Mouse (Mus musculus) spleen, postnatal 14 days (tissue): ENCODE data around the gene Ier5l.
A peak's percentile ranks its signal among the peaks of the same experiment; 100 is the strongest.

Experiments used
- DNase-seq, 2 experiments: peaks; one replicate each; pipeline ENCODE4 v3.0.0; 2021 to 2022; ENCODE audit warnings: low spot score in 2 of 2

Gene Ier5l

DNA sequence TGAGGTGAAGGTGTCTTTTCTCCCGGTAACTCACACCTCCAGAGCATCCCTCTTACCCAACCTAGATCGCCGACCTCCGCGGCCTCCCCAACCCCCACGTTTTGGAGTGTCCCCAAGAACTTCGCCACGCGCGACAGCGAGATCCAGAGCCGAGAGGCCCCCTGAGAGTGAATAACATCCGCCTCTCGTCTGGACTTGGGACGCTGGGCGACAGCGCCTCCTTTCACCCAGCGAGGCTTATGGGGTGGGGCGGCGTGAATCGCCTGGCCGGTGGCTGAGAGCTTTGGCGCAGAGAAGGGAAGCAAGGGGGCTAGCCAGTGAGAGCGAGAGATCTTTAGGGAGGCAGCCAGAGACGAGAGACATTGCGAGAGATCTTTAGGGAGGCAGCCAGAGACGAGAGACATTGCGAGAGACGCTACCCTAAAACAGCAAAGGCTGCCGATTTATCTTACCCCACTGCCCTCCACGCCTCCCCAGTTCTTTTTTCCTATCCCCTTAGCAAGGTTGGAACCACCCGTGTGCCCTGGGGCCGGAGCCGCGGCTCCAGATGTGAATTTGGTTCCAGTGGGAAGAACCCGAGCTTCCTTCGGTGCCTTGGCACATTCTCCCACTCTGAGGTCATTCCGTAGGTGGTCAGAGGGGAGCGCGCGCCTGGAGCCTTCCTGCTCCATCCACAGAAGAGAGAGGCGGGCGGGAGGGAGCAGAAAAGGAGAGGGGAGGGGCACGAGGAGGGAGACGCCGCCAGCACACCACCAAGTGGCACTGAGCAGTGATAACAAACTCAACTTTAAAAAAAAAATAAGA, 3.7 kb downstream of the Ier5l start:
- no peak for DNase-seq

GRCm38 (mm10) chr2:30469796-30470142, 4.2 kb downstream of the Ier5l start:
- peak in 1 of 2 experiments; percentile 43 for DNase-seq

DNA sequence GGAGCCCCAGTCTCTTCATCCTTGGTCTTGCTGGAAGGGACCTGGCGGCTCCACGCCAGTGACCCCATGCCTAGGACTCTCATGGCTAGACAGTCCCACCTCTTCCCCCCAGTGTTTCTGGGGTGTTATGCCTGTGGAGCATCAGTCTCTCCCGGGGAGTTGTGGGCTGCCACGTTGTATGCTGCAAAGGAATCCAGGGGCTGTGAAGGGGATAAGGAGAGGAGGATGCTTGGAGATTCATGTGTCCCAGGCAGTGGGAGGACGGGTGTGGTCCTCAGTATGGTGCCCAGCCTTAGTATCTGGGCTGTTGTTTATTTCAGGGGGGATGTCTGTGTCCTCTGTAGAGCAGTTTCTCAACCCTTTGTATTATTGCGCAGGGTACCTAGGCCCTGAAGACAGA, 5.0 kb downstream of the Ier5l start:
- DNase-seq: no peak

GRCm38 (mm10) chr2:30466787-30467186, 7.2 kb downstream of the Ier5l start:
- no peak for DNase-seq

DNA sequence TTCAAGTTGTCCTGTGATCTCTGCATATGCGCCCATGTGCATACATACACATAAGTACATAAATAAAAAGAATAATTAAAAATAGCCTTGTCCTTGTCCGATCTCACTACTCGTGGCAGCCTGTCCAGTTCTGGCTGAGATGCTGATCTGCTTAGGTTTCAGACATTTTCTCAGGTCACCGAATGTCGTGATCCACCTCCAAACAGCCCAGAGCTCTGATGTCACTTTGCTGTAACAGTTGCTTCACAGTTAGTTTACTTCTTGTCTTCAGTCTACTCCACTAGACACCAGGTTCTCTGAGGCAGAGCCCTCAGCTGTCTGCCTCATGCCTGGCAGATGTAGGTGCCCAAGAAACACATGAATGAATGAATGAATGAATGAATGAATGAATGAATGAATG, 9.6 kb downstream of the Ier5l start:
- no peak for DNase-seq

GRCm38 (mm10) chr2:30463904-30464330, 10.1 kb downstream of the Ier5l start:
- DNase-seq: peak; percentile 29 to 53

GRCm38 (mm10) chr2:30463341-30463761, 10.7 kb downstream of the Ier5l start:
- DNase-seq: no peak

DNA sequence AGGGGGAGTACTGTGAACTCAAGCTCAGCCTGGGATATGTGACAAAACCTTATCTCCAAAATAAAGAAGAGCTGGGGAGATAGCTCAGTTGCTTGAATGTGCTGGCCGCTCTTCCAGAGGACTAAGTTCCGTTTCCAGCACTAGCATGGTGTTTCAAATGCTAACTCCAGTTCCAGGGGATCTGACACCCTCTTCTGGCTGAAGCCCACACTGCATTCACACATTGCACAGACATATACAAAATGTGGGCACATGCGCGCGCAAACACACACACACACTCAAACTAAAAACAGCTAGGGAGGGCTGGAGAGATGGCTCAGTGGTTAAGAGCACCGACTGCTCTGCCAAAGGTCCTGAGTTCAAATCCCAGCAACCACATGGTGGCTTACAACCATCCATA, 14.8 kb downstream of the Ier5l start:
- no peak for DNase-seq

GRCm38 (mm10) chr2:30458349-30458748, 15.7 kb downstream of the Ier5l start:
- no peak for DNase-seq

- DNase-seq: no peak
These were observed 17.7 kb downstream of the Ier5l start for GRCm38 (mm10) chr2:30456104-30456980.

DNA sequence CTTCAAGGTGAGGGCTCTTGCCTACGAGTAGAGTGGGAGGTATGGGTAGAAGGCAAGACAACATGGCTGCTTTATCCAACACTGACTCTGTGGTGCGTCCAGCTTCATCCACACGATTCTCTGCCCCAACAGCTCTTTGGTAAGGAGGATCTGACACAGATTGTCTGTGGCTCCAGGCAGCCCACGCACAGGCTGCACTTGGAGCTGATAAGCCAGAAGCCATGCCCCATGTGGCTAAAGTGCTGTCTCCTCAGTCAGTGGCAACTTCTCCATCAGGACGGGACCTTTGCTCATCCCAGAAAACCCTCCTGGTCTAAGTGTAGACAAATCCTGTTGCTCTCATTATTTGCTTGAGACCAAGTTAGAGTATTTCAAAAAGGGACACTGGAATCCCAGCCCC, 19.4 kb downstream of the Ier5l start:
- no peak for DNase-seq

- no peak for DNase-seq
These were observed 20.4 kb downstream of the Ier5l start for GRCm38 (mm10) chr2:30453570-30453969.

- no peak for DNase-seq
These were observed 22.5 kb downstream of the Ier5l start for GRCm38 (mm10) chr2:30451525-30451924.

- no peak for DNase-seq
These were observed 23.5 kb downstream of the Ier5l start for GRCm38 (mm10) chr2:30450530-30450929.

DNA sequence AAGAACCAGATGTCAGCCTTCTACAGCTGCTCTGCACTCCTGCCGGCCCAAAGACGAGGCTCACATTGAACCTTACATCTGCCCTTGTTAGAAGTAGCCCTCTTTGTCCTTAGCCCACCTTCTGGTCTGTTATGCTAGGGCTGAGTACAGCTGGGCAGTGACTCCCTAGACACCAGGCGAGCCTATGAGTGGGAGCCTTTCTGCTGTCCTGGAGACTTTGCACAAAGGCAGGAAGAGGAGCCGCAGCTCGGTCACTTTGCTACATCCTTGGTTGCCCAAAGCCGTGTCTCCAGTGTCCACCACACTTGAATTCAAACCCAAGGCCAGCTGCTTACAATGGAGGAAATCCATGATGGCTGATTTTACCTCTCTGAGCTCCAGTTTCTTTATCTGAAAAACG, 25.6 kb downstream of the Ier5l start:
- no peak for DNase-seq

GRCm38 (mm10) chr2:30446891-30447826, 26.9 kb downstream of the Ier5l start:
- no peak for DNase-seq

DNA sequence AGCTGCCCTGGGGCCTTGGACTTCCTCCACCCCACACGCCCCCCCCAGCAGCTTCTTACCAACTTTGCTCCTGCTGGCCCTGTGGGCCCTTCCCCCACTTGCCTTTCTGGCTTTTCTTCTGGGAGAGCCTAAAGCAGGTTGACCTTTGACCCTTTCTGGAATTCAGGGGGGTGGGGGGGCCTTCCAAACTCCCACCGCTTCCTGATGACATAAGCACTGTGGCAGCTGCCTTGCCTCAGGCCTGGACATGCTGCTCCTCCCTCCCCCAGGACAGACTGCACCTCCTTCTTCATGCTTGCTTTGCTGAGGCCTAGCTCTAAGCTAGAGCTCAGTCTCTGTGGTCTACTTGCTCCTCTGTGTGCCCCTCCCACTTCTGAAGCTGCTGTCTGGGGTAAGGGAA, 28.7 kb downstream of the Ier5l start:
- no peak for DNase-seq

- DNase-seq: no peak
These were observed 29.6 kb downstream of the Ier5l start for GRCm38 (mm10) chr2:30444450-30444849.

- DNase-seq: no peak
These were observed 30.0 kb downstream of the Ier5l start for GRCm38 (mm10) chr2:30444006-30444405.

- DNase-seq: no peak
These were observed 30.7 kb downstream of the Ier5l start for GRCm38 (mm10) chr2:30443281-30443680.

- no peak for DNase-seq
These were observed 31.5 kb downstream of the Ier5l start for GRCm38 (mm10) chr2:30442498-30442890.
